Mouse (Mus musculus): ENCODE results near the gene Vmn1r123. TPM values are rescaled to one million over a fixed set of nuclear protein-coding genes. Genes with fewer than 3 reads are reported as not detected.

Vmn1r123 gene
- polyA plus RNA-seq (2017; shearing (Covaris generic)): not detected

GRCm38 (mm10) chr7:21161885-21162284 lies at the start of gene Vmn1r123:
Gene Vmn1r123 (plus strand): TSS chr7:21162185.

GRCm38 (mm10) chr7:21134028-21134427 lies 28.0 kb upstream of the Vmn1r123 start, which contains the start of gene Vmn1r122:
Gene Vmn1r122 (minus strand): TSS chr7:21134128.

GRCm38 (mm10) chr7:21190323-21190722 lies 28.3 kb downstream of the Vmn1r123 start, which contains the start of gene Gm5157:
Gene Gm5157 (minus strand): TSS chr7:21190423.

Other genes with a start within 250 kb of the Vmn1r123 start
- gene Vmn1r118, start 249.8 kb upstream of the Vmn1r123 start, polyA plus RNA-seq (2017; shearing (Covaris generic)): not detected
- not detected for gene Vmn1r119, start 149.7 kb upstream of the Vmn1r123 start, polyA plus RNA-seq (2017; shearing (Covaris generic))
- gene Vmn1r120, start 108.4 kb upstream of the Vmn1r123 start, polyA plus RNA-seq (2017; shearing (Covaris generic)): not detected
- not detected for gene Vmn1r121, start 63.7 kb upstream of the Vmn1r123 start, polyA plus RNA-seq (2017; shearing (Covaris generic))
- not detected for gene Vmn1r122, start 28.1 kb upstream of the Vmn1r123 start, polyA plus RNA-seq (2017; shearing (Covaris generic))
- not detected for gene Gm5157, start 28.2 kb downstream of the Vmn1r123 start, polyA plus RNA-seq (2017; shearing (Covaris generic))
- gene Vmn1r124, start 98.4 kb downstream of the Vmn1r123 start, polyA plus RNA-seq (2017; shearing (Covaris generic)): not detected
- not detected for gene Vmn1r125, start 110.0 kb downstream of the Vmn1r123 start, polyA plus RNA-seq (2017; shearing (Covaris generic))
- gene Vmn1r126, start 139.3 kb downstream of the Vmn1r123 start, polyA plus RNA-seq (2017; shearing (Covaris generic)): not detected
- gene Vmn1r127, start 157.7 kb downstream of the Vmn1r123 start, polyA plus RNA-seq (2017; shearing (Covaris generic)): not detected
- not detected for gene Vmn1r128, start 187.2 kb downstream of the Vmn1r123 start, polyA plus RNA-seq (2017; shearing (Covaris generic))
- not detected for gene Vmn1r129, start 199.1 kb downstream of the Vmn1r123 start, polyA plus RNA-seq (2017; shearing (Covaris generic))

Measured in effector memory CD4-positive, alpha-beta T cell, adult 7 months (primary cell).